Mouse (Mus musculus) kidney, postnatal 36 days (tissue): ENCODE data around the gene Gpr162.
"Not testable (repeated sequence)": the region's sequence is repeated elsewhere in the genome, so short reads cannot be mapped to it uniquely, and the experiment has no call there.

Source experiments
- DNase-seq, 2 experiments: peaks; one replicate each; pipeline ENCODE4 v3.0.0; 2021 to 2022; ENCODE audit warnings: mixed read lengths in 2 of 2

Gpr162 gene

GRCm38 (mm10) chr6:124835531-124835930, 28.3 kb downstream of the Gpr162 start:
- DNase-seq, result no peak

- no peak for DNase-seq
Measured at GRCm38 (mm10) chr6:124834512-124835081, 29.2 kb downstream of the Gpr162 start.

- no peak for DNase-seq
Measured at GRCm38 (mm10) chr6:124831649-124832048, 32.1 kb downstream of the Gpr162 start.

GRCm38 (mm10) chr6:124831199-124831598, 32.6 kb downstream of the Gpr162 start:
- DNase-seq, result not testable (repeated sequence)

GRCm38 (mm10) chr6:124829799-124830700, 33.7 kb downstream of the Gpr162 start:
- DNase-seq, result peak; percentile 94 to 98

GRCm38 (mm10) chr6:124828868-124829798, 34.6 kb downstream of the Gpr162 start, which contains the start of the genes Usp5 and Cdca3:
Usp5 (minus strand) TSS chr6:124829484.
Cdca3 (plus strand) TSS chr6:124829547.
- DNase-seq, result peak; percentile 98 to 100

- DNase-seq, result peak; percentile 58
Measured at GRCm38 (mm10) chr6:124828101-124828592, 35.6 kb downstream of the Gpr162 start.

- DNase-seq, result no peak
Measured at GRCm38 (mm10) chr6:124822049-124822448, 41.7 kb downstream of the Gpr162 start.

GRCm38 (mm10) chr6:124820891-124821290, 42.9 kb downstream of the Gpr162 start:
- no peak for DNase-seq

- no peak for DNase-seq
Measured at GRCm38 (mm10) chr6:124817971-124818370, 45.8 kb downstream of the Gpr162 start.

- DNase-seq, result no peak
Measured at GRCm38 (mm10) chr6:124817563-124817962, 46.2 kb downstream of the Gpr162 start.

GRCm38 (mm10) chr6:124817125-124817524, 46.7 kb downstream of the Gpr162 start:
- DNase-seq, result no peak

GRCm38 (mm10) chr6:124816611-124817010, 47.2 kb downstream of the Gpr162 start:
- no peak for DNase-seq

- no peak for DNase-seq
Measured at GRCm38 (mm10) chr6:124814858-124815774, 48.7 kb downstream of the Gpr162 start.

GRCm38 (mm10) chr6:124814448-124814847, 49.3 kb downstream of the Gpr162 start:
- DNase-seq, result no peak

- peak; percentile 93 for DNase-seq
Measured at GRCm38 (mm10) chr6:124813933-124814332, 49.9 kb downstream of the Gpr162 start, which contains the start of gene Tpi1. Tpi1 (minus strand) TSS chr6:124814296.

GRCm38 (mm10) chr6:124813496-124813895, 50.3 kb downstream of the Gpr162 start:
- DNase-seq, result peak; percentile 64 to 78

- peak; percentile 45 to 51 for DNase-seq
Measured at GRCm38 (mm10) chr6:124812848-124813247, 50.9 kb downstream of the Gpr162 start.

GRCm38 (mm10) chr6:124811701-124812560, 51.9 kb downstream of the Gpr162 start:
- peak in 1 of 2 experiments; percentile 50 for DNase-seq

GRCm38 (mm10) chr6:124811403-124811665, 52.4 kb downstream of the Gpr162 start:
- no peak for DNase-seq
